Mouse (Mus musculus): Measurements from ENCODE around the gene Gm8024. TPM values are rescaled to one million over a fixed set of nuclear protein-coding genes. Genes with fewer than 3 reads are reported as not detected.
"Not testable (repeated sequence)": the region's sequence is repeated elsewhere in the genome, so short reads cannot be mapped to it uniquely, and the experiment has no call there.

Gene Gm8024
- polyA plus RNA-seq (2012; rRNA removed): not detected in 2 replicates

- not testable (repeated sequence) for H3K36me3 ChIP-seq (ENCODE audit: control insufficient read depth, insufficient read depth, low read length); H3K27ac ChIP-seq (ENCODE audit: insufficient read depth, low read length); H3K4me3 ChIP-seq (ENCODE audit: extremely low read depth, insufficient read depth, insufficient read length); DNase-seq (ENCODE audit: low read depth in 1 of 2, low spot score in 2 of 2); H3K4me1 ChIP-seq (ENCODE audit: control insufficient read depth, insufficient read depth, insufficient read length); H3K27me3 ChIP-seq (ENCODE audit: control insufficient read depth, insufficient read depth, low read length)
- 97% methylated on average over 1 of the region's 3 CpGs for WGBS
Observed at GRCm38 (mm10) chr14:42524182-42524581, at the start of gene Gm8024. Gene Gm8024 (minus strand): TSS chr14:42524282.

- DNase-seq (ENCODE audit: low read depth in 1 of 2, low spot score in 2 of 2); H3K4me1 ChIP-seq (ENCODE audit: control insufficient read depth, insufficient read depth, insufficient read length); H3K4me3 ChIP-seq (ENCODE audit: extremely low read depth, insufficient read depth, insufficient read length); H3K27me3 ChIP-seq (ENCODE audit: control insufficient read depth, insufficient read depth, low read length); H3K27ac ChIP-seq (ENCODE audit: insufficient read depth, low read length); H3K36me3 ChIP-seq (ENCODE audit: control insufficient read depth, insufficient read depth, low read length): not testable (repeated sequence)
- WGBS: 15% methylated on average over 28 of the region's 31 CpGs
Observed at GRCm38 (mm10) chr14:42543170-42543701, 19.2 kb upstream of the Gm8024 start.

GRCm38 (mm10) chr14:42542316-42543169 lies 18.5 kb upstream of the Gm8024 start:
- not testable (repeated sequence) for DNase-seq (ENCODE audit: low read depth in 1 of 2, low spot score in 2 of 2); H3K4me3 ChIP-seq (ENCODE audit: extremely low read depth, insufficient read depth, insufficient read length); H3K4me1 ChIP-seq (ENCODE audit: control insufficient read depth, insufficient read depth, insufficient read length); H3K27me3 ChIP-seq (ENCODE audit: control insufficient read depth, insufficient read depth, low read length); H3K36me3 ChIP-seq (ENCODE audit: control insufficient read depth, insufficient read depth, low read length); H3K27ac ChIP-seq (ENCODE audit: insufficient read depth, low read length)
- WGBS: 19% methylated on average over 23 of the region's 29 CpGs

- not testable (repeated sequence) for H3K36me3 ChIP-seq (ENCODE audit: control insufficient read depth, insufficient read depth, low read length); H3K4me3 ChIP-seq (ENCODE audit: extremely low read depth, insufficient read depth, insufficient read length); H3K4me1 ChIP-seq (ENCODE audit: control insufficient read depth, insufficient read depth, insufficient read length); H3K27ac ChIP-seq (ENCODE audit: insufficient read depth, low read length); H3K27me3 ChIP-seq (ENCODE audit: control insufficient read depth, insufficient read depth, low read length); DNase-seq (ENCODE audit: low read depth in 1 of 2, low spot score in 2 of 2)
- 93% methylated on average over 2 of the region's 3 CpGs for WGBS
Observed at GRCm38 (mm10) chr14:42502249-42502648, 21.8 kb downstream of the Gm8024 start, which contains the start of gene Gm8020. Gene Gm8020 (minus strand): TSS chr14:42502349.

Other genes with a start within 250 kb of the Gm8024 start
- gene Gm9611, start 226.9 kb downstream of the Gm8024 start, polyA plus RNA-seq (2012; rRNA removed): not detected in 2 replicates
- gene Gm7995, start 214.1 kb downstream of the Gm8024 start, polyA plus RNA-seq (2012; rRNA removed): not detected in 2 replicates
- gene Gm8005, start 84.6 kb downstream of the Gm8024 start, polyA plus RNA-seq (2012; rRNA removed): not detected in 2 replicates
- gene Gm8011, start 60.4 kb downstream of the Gm8024 start, polyA plus RNA-seq (2012; rRNA removed): not detected in 2 replicates
- gene Gm8020, start 21.9 kb downstream of the Gm8024 start, polyA plus RNA-seq (2012; rRNA removed): not detected in 2 replicates
- gene Gm17124, start 75.6 kb upstream of the Gm8024 start, polyA plus RNA-seq (2012; rRNA removed): not detected in 2 replicates
- gene Gm3633, start 117.6 kb upstream of the Gm8024 start, polyA plus RNA-seq (2012; rRNA removed): not detected in 2 replicates
- gene Gm10378, start 131.7 kb upstream of the Gm8024 start, polyA plus RNA-seq (2012; rRNA removed): not detected in 2 replicates
- gene Gm3015, start 244.5 kb upstream of the Gm8024 start, polyA plus RNA-seq (2012; rRNA removed): not detected in 2 replicates

Measured in spleen, adult 2 months (tissue).